Mouse (Mus musculus): ENCODE measurements around the gene Cdk5r1.

Gene Cdk5r1

GRCm38 (mm10) chr11:80481409-80482050 lies 4.7 kb downstream of the Cdk5r1 start:
- DNase-seq (ENCODE audit: low spot score in 2 of 2), result no peak

GRCm38 (mm10) chr11:80482347-80482746 lies 5.5 kb downstream of the Cdk5r1 start:
- no peak for DNase-seq (ENCODE audit: low spot score in 2 of 2)

- DNase-seq (ENCODE audit: low spot score in 2 of 2), result no peak
Observed at GRCm38 (mm10) chr11:80482921-80483320, 6.1 kb downstream of the Cdk5r1 start.

- no peak for DNase-seq (ENCODE audit: low spot score in 2 of 2)
Observed at GRCm38 (mm10) chr11:80483536-80484067, 6.8 kb downstream of the Cdk5r1 start.

- no peak for DNase-seq (ENCODE audit: low spot score in 2 of 2)
Observed at GRCm38 (mm10) chr11:80484191-80484791, 7.5 kb downstream of the Cdk5r1 start.

- DNase-seq (ENCODE audit: low spot score in 2 of 2), result no peak
Observed at GRCm38 (mm10) chr11:80485120-80485551, 8.3 kb downstream of the Cdk5r1 start.

GRCm38 (mm10) chr11:80485622-80486206 lies 8.9 kb downstream of the Cdk5r1 start:
- no peak for DNase-seq (ENCODE audit: low spot score in 2 of 2)

- no peak for DNase-seq (ENCODE audit: low spot score in 2 of 2)
Observed at GRCm38 (mm10) chr11:80487904-80488587, 11.2 kb downstream of the Cdk5r1 start.

GRCm38 (mm10) chr11:80489172-80489881 lies 12.5 kb downstream of the Cdk5r1 start:
- DNase-seq (ENCODE audit: low spot score in 2 of 2), result no peak

GRCm38 (mm10) chr11:80489882-80490196 lies 13.0 kb downstream of the Cdk5r1 start:
- peak in 1 of 2 experiments; percentile 44 for DNase-seq (ENCODE audit: low spot score in 2 of 2)

GRCm38 (mm10) chr11:80490831-80491230 lies 14.0 kb downstream of the Cdk5r1 start:
- no peak for DNase-seq (ENCODE audit: low spot score in 2 of 2)

- DNase-seq (ENCODE audit: low spot score in 2 of 2), result no peak
Observed at GRCm38 (mm10) chr11:80493186-80493585, 16.4 kb downstream of the Cdk5r1 start.

- peak in 1 of 2 experiments; percentile 44 for DNase-seq (ENCODE audit: low spot score in 2 of 2)
Observed at GRCm38 (mm10) chr11:80494852-80495251, 18.0 kb downstream of the Cdk5r1 start.

GRCm38 (mm10) chr11:80495972-80496371 lies 19.1 kb downstream of the Cdk5r1 start:
- no peak for DNase-seq (ENCODE audit: low spot score in 2 of 2)

- DNase-seq (ENCODE audit: low spot score in 2 of 2), result no peak
Observed at GRCm38 (mm10) chr11:80496640-80497039, 19.8 kb downstream of the Cdk5r1 start.

- no peak for DNase-seq (ENCODE audit: low spot score in 2 of 2)
Observed at GRCm38 (mm10) chr11:80497225-80497919, 20.5 kb downstream of the Cdk5r1 start.

- no peak for DNase-seq (ENCODE audit: low spot score in 2 of 2)
Observed at GRCm38 (mm10) chr11:80498328-80499070, 21.7 kb downstream of the Cdk5r1 start.

- no peak for DNase-seq (ENCODE audit: low spot score in 2 of 2)
Observed at GRCm38 (mm10) chr11:80499550-80499952, 22.7 kb downstream of the Cdk5r1 start.

- no peak for DNase-seq (ENCODE audit: low spot score in 2 of 2)
Observed at GRCm38 (mm10) chr11:80503281-80503680, 26.5 kb downstream of the Cdk5r1 start.

GRCm38 (mm10) chr11:80503726-80504452 lies 27.1 kb downstream of the Cdk5r1 start:
- peak in 1 of 2 experiments; percentile 42 for DNase-seq (ENCODE audit: low spot score in 2 of 2)
